Mouse (Mus musculus) bone marrow macrophage, adult 2 months (primary cell): ENCODE measurements around the gene Map6d1. TPM values are rescaled to one million over a fixed set of nuclear protein-coding genes. Genes with fewer than 3 reads are reported as not detected.

ENCODE experiments used
- H3K27ac ChIP-seq: 2 replicates; pipeline ENCODE4 v1.5.1; 2012; ENCODE audit warnings: low read depth, low read length; ENCODE audit not compliant: insufficient read depth
- H3K4me1 ChIP-seq: 2 replicates; pipeline ENCODE4 v1.6.1; 2012; ENCODE audit warnings: low read length; ENCODE audit not compliant: control insufficient read depth, insufficient read depth
- H3K4me3 ChIP-seq: 2 replicates; pipeline ENCODE4 v1.5.1; 2012; ENCODE audit warnings: mild to moderate bottlenecking, low read length, moderate library complexity; ENCODE audit not compliant: insufficient read depth
- CTCF ChIP-seq: IDR thresholded peaks from 2 replicates; pipeline ENCODE4 v1.5.1; 2012; ENCODE audit warnings: low read depth, mild to moderate bottlenecking, low read length, moderate library complexity
- POLR2A ChIP-seq: IDR thresholded peaks from 2 replicates; pipeline ENCODE4 v1.6.1; 2012; ENCODE audit warnings: mild to moderate bottlenecking, low read depth, low read length, borderline replicate concordance
- polyA plus RNA-seq: library from polyadenylated mRNA; stranded (reverse); fragments of >200 nt; gene quantifications from 2 replicates; pipeline ENCODE4 v1.2.4, GENCODE M21; 2012; ENCODE audit not compliant: missing spikeins, insufficient read depth, insufficient read length

Map6d1 gene
- polyA plus RNA-seq, 1 experiment, result not detected

DNA sequence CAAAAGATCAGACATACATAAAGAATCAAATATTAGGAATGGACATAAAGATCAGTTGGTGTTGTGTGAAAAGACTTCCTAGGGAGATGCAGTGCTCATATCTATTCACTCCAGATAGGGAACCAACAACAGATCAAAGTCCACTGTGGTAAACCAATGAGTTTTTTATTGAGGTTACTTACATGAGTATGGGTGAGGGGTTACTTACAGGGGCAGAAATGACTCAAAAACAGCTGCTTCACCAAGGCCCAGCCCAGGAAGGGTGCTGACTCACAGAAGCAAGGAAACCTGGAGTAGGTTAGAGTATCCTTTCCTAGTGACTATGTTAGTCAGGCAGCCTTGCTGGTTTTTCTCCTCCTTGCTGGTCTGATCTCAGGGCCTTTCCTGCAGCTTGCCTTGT lies 49.1 kb downstream of the Map6d1 start:
- Histone ChIP-seq H3K4me3 (no peak overlapping the region), H3K27ac (no peak overlapping the region)

GRCm38 (mm10) chr16:20191161-20191882 lies 49.8 kb downstream of the Map6d1 start:
- H3K4me3 ChIP-seq, result no peak overlapping the region
- no peak overlapping the region for H3K27ac ChIP-seq
- H3K4me1 ChIP-seq, result no peaks in the 10 kb centered on the region
- TF ChIP-seq CTCF, result no peak

More for the DNA sequence above, 49.1 kb downstream of the Map6d1 start:
- no peaks in the 10 kb centered on the region for H3K4me1 ChIP-seq
- TF ChIP-seq POLR2A (no peak), CTCF (no peak)

DNA sequence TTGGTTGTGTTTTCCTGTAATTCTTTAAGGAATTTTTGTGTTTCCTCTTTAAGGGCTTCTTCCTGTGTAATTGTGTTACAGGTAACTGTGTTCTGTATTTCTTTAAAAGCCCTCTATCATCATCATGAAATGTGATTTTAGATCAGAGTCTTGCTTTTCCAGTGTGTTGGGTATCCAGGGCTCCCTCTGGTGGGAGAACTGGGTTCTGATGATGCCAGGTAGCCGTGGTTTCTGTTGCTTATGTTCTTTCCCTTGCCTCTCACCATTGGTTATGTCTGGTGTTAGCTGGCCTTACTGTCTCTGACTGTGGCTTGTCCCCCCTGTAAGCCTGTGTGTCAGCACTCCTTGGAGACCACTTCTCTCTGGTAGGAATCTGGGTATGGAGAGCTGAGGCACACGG lies 55.8 kb downstream of the Map6d1 start:
- Histone ChIP-seq H3K4me1 (no peaks in the 10 kb centered on the region), H3K4me3 (no peak overlapping the region), H3K27ac (no peak overlapping the region)
- TF ChIP-seq CTCF (peak; percentile 39; the same call in 1 of the 2 replicates), POLR2A (no peak)

Other genes with a start within 250 kb of the Map6d1 start
- 75.5 and 95.2 TPM in 2 replicates for gene Klhl24, start 143.8 kb downstream of the Map6d1 start, polyA plus RNA-seq
- 15.1 and 19.4 TPM in 2 replicates for gene Yeats2, start 100.3 kb downstream of the Map6d1 start, polyA plus RNA-seq
- 44.4 and 47.9 TPM in 2 replicates for gene Parl, start 61.0 kb upstream of the Map6d1 start, polyA plus RNA-seq
- 0.47 TPM in 1 of 2 replicates, not detected in the other for gene Cyp2ab1, start 84.0 kb upstream of the Map6d1 start, polyA plus RNA-seq
- gene Abcc5, start 185.0 kb upstream of the Map6d1 start, polyA plus RNA-seq, result 132 and 133 TPM in 2 replicates